Mouse (Mus musculus): Measurements from ENCODE around the gene Trim60. TPM values are rescaled to one million over a fixed set of nuclear protein-coding genes. Genes with fewer than 3 reads are reported as not detected.

The Trim60 gene
- total and polyA plus RNA-seq, 2 experiments from 2014 or later = not detected

DNA sequence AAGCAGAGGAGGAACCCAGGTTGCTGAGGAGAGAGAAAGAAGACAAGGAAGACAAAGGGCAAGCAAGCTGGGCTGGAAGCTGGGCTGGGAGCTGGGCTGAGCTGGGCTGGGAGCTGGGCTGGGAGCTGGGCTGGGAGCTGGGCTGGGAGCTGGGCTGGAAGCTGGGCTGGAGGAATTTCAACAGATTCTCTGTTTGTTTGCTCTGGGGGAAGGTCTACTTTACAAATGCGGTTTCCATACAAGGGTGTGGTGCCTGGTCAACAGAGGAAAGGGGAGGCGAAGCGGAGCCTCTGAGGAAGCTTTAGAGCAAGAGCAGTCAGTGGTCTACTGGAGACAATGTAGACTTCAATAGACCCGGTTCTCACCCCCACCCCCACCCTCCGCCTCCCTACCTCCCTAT is 28.2 kb upstream of the Trim60 start:
- Histone ChIP-seq H3K27me3 (ENCODE audit: control insufficient read depth, insufficient read depth, low read length) (no peaks in the 10 kb centered on the region), H3K4me3 (ENCODE audit: low read depth, low read length) (no peak overlapping the region), H3K4me2 (ENCODE audit: low read depth, low read length) (no peak overlapping the region), H3K36me3 (replicated peaks; ENCODE audit: control insufficient read depth, insufficient read depth, low read length) (no peaks in the 10 kb centered on the region), H3K9me3 (replicated peaks; ENCODE audit: control insufficient read depth, low read length) (no peaks in the 10 kb centered on the region), H3K9ac (replicated peaks; ENCODE audit: low read depth, low read length) (no peak overlapping the region), H3K27ac (ENCODE audit: low read depth) (no peak overlapping the region), H3K4me1 (ENCODE audit: control insufficient read depth, insufficient read depth) (no peaks in the 10 kb centered on the region)
- TF ChIP-seq CTCF (IDR thresholded peaks at IDR 0.05; ENCODE audit: low read depth) (no peak), EP300 (IDR thresholded peaks at IDR 0.05; ENCODE audit: low read depth) (no peak)
- DNase-seq (ENCODE audit: low spot score) = no peak
- WGBS = 34% methylated on average over 5 of the region's 5 CpGs
- ATAC-seq (ENCODE audit: insufficient read depth, low read depth) = no peak

DNA sequence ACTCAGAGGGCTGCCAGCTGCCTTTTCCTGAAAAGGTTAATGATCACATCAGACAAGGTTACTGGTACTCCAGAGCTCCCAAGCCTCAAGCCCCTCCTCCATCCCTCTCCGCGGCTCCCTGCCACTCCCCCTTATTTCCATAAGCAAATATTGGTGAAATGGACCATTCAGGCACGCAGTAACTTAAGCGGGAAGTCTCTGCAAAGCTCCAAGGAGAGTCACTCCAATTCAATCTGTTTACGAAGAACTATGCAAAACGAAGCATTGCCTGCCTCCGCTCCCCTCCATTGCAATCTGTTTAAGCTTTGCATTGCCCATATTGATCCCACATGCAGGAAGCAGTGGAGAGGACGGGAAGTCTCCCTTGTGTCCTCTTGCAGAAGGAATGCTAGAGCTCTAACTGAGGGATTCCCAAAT is 18.7 kb upstream of the Trim60 start, which contains the start of gene Apela:
TSS of gene Apela (minus strand) at position 220 of the 417 bp plus-strand sequence.
- Histone ChIP-seq H3K27me3 (ENCODE audit: control insufficient read depth, insufficient read depth, low read length) (no peaks in the 10 kb centered on the region), H3K9ac (replicated peaks; ENCODE audit: low read depth, low read length) (no peak within 1 kb of the TSS), H3K9me3 (replicated peaks; ENCODE audit: control insufficient read depth, low read length) (no peaks in the 10 kb centered on the region), H3K4me2 (ENCODE audit: low read depth, low read length) (peak within 1 kb of the TSS; percentile 59), H3K4me3 (ENCODE audit: low read depth, low read length) (peak within 1 kb of the TSS; percentile 35), H3K4me1 (ENCODE audit: control insufficient read depth, insufficient read depth) (0 out of 2 replicates have a peak, but pooled peaks cover 14% of the 10 kb centered on the region), H3K27ac (ENCODE audit: low read depth) (no peak within 1 kb of the TSS), H3K36me3 (replicated peaks; ENCODE audit: control insufficient read depth, insufficient read depth, low read length) (no peaks in the 10 kb centered on the region)
- no peak for TF ChIP-seq CTCF (IDR thresholded peaks at IDR 0.05; ENCODE audit: low read depth)
- TF ChIP-seq EP300 (IDR thresholded peaks at IDR 0.05; ENCODE audit: low read depth) = no peak
- whole genome bisulfite sequencing = 2% methylated on average over 8 of the region's 8 CpGs
- 0 out of 2 replicates have a peak, but pooled peaks have one; percentile 33 for ATAC-seq (ENCODE audit: insufficient read depth, low read depth)
- DNase-seq (ENCODE audit: low spot score) = peak; percentile 20

DNA sequence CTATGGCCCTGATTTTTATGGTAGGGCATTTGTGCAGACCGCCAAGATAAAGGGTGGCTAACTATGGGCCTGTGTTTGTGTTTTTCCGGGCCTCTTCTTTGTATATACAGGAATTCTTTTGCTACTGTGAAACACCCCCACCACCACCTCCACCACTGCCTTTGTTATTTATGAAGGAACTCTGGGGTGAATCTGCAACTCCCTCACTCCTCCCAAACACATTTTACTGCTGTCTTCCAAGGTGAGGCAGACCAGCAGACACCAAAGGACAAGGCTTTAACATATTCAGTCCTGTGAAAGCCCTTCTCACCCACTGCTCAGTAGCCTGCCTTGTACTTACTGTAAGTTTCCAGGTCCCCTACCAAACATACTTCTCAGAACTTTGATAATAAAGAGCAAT is 15.8 kb upstream of the Trim60 start:
- no peak for ATAC-seq (ENCODE audit: insufficient read depth, low read depth)

DNA sequence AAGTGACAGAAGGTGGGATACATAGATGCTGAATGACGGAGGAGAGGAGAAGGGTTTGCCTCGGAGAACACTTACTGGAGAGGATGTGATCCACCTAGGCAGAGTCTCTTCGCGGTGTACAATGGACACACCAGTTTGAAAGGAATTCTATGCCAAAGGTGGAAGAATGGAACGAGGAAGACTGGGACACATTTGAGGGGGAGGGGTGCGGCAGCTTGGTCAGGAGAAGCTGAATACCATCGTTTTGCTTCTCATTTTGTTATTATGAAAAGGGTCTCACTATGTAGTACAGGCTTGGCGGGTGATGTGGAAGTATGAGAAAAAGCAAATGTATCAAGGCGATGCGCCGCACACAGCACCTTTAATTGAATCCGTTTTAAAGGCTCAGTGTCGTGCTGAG is 14.7 kb upstream of the Trim60 start:
- no peak for DNase-seq (ENCODE audit: low spot score)
- 84% methylated on average over 13 of the region's 13 CpGs for WGBS
- H3K4me2 ChIP-seq (ENCODE audit: low read depth, low read length) = no peak overlapping the region
- no peak overlapping the region for H3K4me3 ChIP-seq (ENCODE audit: low read depth, low read length)
- no peaks in the 10 kb centered on the region for H3K27me3 ChIP-seq (ENCODE audit: control insufficient read depth, insufficient read depth, low read length)
- H3K4me1 ChIP-seq (ENCODE audit: control insufficient read depth, insufficient read depth) = 0 out of 2 replicates have a peak, but pooled peaks cover 14% of the 10 kb centered on the region
- no peak for TF ChIP-seq EP300 (IDR thresholded peaks at IDR 0.05; ENCODE audit: low read depth)
- TF ChIP-seq CTCF (IDR thresholded peaks at IDR 0.05; ENCODE audit: low read depth) = no peak
- no peak overlapping the region for H3K9ac ChIP-seq (replicated peaks; ENCODE audit: low read depth, low read length)
- H3K9me3 ChIP-seq (replicated peaks; ENCODE audit: control insufficient read depth, low read length) = no peaks in the 10 kb centered on the region
- H3K27ac ChIP-seq (ENCODE audit: low read depth) = no peak overlapping the region
- no peak for ATAC-seq (ENCODE audit: insufficient read depth, low read depth)
- H3K36me3 ChIP-seq (replicated peaks; ENCODE audit: control insufficient read depth, insufficient read depth, low read length) = no peaks in the 10 kb centered on the region

More for the DNA sequence above, 15.8 kb upstream of the Trim60 start:
- Histone ChIP-seq H3K36me3 (replicated peaks; ENCODE audit: control insufficient read depth, insufficient read depth, low read length) (no peaks in the 10 kb centered on the region), H3K9me3 (replicated peaks; ENCODE audit: control insufficient read depth, low read length) (no peaks in the 10 kb centered on the region), H3K27ac (ENCODE audit: low read depth) (no peak overlapping the region), H3K4me2 (ENCODE audit: low read depth, low read length) (no peak overlapping the region), H3K9ac (replicated peaks; ENCODE audit: low read depth, low read length) (no peak overlapping the region), H3K27me3 (ENCODE audit: control insufficient read depth, insufficient read depth, low read length) (no peaks in the 10 kb centered on the region), H3K4me3 (ENCODE audit: low read depth, low read length) (no peak overlapping the region), H3K4me1 (ENCODE audit: control insufficient read depth, insufficient read depth) (0 out of 2 replicates have a peak, but pooled peaks cover 14% of the 10 kb centered on the region)
- WGBS = 78% methylated on average over 2 of the region's 2 CpGs
- DNase-seq (ENCODE audit: low spot score) = no peak
- TF ChIP-seq CTCF (IDR thresholded peaks at IDR 0.05; ENCODE audit: low read depth) = no peak
- no peak for TF ChIP-seq EP300 (IDR thresholded peaks at IDR 0.05; ENCODE audit: low read depth)

DNA sequence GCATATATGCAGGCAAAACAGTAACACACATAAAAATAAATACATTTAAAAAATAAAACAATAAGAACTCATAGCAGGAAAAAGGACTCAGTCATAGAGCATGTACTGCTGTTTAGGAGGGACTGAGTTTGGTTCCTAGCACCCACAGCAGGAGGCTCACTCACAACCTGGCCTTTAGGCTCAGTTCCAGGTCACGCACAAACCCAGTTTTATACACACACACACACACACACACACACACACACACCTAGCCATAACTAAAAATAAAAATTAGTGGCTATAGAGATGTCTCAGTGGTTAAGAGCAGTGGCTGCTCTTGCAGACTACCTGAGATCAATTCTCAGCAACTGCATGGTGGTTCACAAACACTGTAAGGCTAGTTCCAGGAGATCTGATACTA is 13.7 kb upstream of the Trim60 start:
- no peak overlapping the region for H3K4me2 ChIP-seq (ENCODE audit: low read depth, low read length)
- H3K36me3 ChIP-seq (replicated peaks; ENCODE audit: control insufficient read depth, insufficient read depth, low read length) = no peaks in the 10 kb centered on the region
- 90% methylated on average over 1 of the region's 1 CpGs for WGBS
- H3K4me1 ChIP-seq (ENCODE audit: control insufficient read depth, insufficient read depth) = 0 out of 2 replicates have a peak, but pooled peaks cover 11% of the 10 kb centered on the region
- no peak overlapping the region for H3K4me3 ChIP-seq (ENCODE audit: low read depth, low read length)
- no peak for ATAC-seq (ENCODE audit: insufficient read depth, low read depth)
- no peak overlapping the region for H3K9ac ChIP-seq (replicated peaks; ENCODE audit: low read depth, low read length)
- TF ChIP-seq CTCF (IDR thresholded peaks at IDR 0.05; ENCODE audit: low read depth) (no peak), EP300 (IDR thresholded peaks at IDR 0.05; ENCODE audit: low read depth) (no peak)
- DNase-seq (ENCODE audit: low spot score) = no peak
- H3K27ac ChIP-seq (ENCODE audit: low read depth) = no peak overlapping the region
- no peaks in the 10 kb centered on the region for H3K9me3 ChIP-seq (replicated peaks; ENCODE audit: control insufficient read depth, low read length)
- no peaks in the 10 kb centered on the region for H3K27me3 ChIP-seq (ENCODE audit: control insufficient read depth, insufficient read depth, low read length)

Measured in heart, postnatal 0 days (tissue).